Mouse (Mus musculus) layer of hippocampus, adult 2 months (tissue): ENCODE data around the gene Gm10147. TPM values are rescaled to one million over a fixed set of nuclear protein-coding genes. Genes with fewer than 3 reads are reported as not detected.
"Not testable (repeated sequence)": the region's sequence is repeated elsewhere in the genome, so short reads cannot be mapped to it uniquely, and the experiment has no call there.

Experiments
- DNase-seq, 2 experiments: peaks; one replicate each; pipeline ENCODE4 v3.0.0; 2022; ENCODE audit warnings: low spot score in 2 of 2
- H3K27ac ChIP-seq: fragments of 200-600 bp; 2 replicates; pipeline ENCODE4 v1.8.1; 2022
- H3K4me3 ChIP-seq: fragments of 200-600 bp; 2 replicates; pipeline ENCODE4 v1.8.1; 2022; ENCODE audit warnings: mild to moderate bottlenecking
- long read RNA-seq, 2 experiments: library from polyadenylated mRNA; stranded (forward); transcript quantifications; one replicate each; pipeline ENCODE4 v2.0.0; 2021; ENCODE audit warnings: borderline mapping rate in 2 of 2
- microRNA-seq, 2 experiments: library from miRNA; unstranded; fragments of <30 nt; microRNA quantifications; one replicate each; pipeline ENCODE4 v1.2.0; 2021
- total RNA-seq, 2 experiments: library from RNA; stranded (reverse); gene quantifications; 2 replicates each; pipeline ENCODE4 v1.2.3; 2021

The Gm10147 gene
- not detected for total RNA-seq
- long read RNA-seq, experiment 1 = 0 reads
- long read RNA-seq, experiment 2 = 0 reads

DNA sequence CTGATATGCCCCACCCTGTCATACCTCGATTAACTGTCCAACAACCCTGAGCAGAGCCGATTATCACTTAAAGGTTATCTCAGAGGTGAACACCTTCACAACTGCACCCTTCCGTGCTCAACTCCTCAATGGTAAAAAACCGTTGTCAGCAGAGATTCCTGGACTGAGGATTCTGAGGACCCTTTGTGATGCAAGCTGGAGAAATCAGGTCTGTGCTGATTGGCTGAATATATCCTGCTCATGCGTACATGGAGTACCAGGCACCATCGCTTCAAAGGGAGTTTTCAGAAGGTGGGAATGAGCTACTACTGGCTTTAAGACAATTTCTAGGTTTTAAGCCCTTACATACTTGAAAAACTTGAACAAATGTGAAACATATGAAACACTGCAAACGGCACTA lies at the start of gene Gm10147:
TSS of gene Gm10147 (minus strand) at position 101 of the 400 bp plus-strand sequence.
- not testable (repeated sequence) for H3K27ac ChIP-seq, DNase-seq, H3K4me3 ChIP-seq

Small RNAs within 50 kb of the gene (microRNA-seq; reads per million reads assigned to microRNA genes)
- 0 reads per million in 2 experiments for gene Gm44499
